Mouse (Mus musculus) liver, postnatal 0 days (tissue): ENCODE measurements at regions not wholly inside any gene's neighbourhood (a gene's known extent, or its start where the extent isn't known, plus 50 kb on each side); places are given as distances from the start of the nearest gene placed in this dataset.

Experiments used
- CTCF ChIP-seq: sonication (generic); IDR thresholded peaks from 2 replicates; pipeline ENCODE4 v1.5.1; 2016; ENCODE audit warnings: antibody characterized with exemption, low read depth
- EP300 ChIP-seq: IDR thresholded peaks from 2 replicates; pipeline ENCODE4 v1.6.1; 2016; ENCODE audit warnings: antibody characterized with exemption, low read depth, mild to moderate bottlenecking

- TF ChIP-seq CTCF (no peak), EP300 (no peak)
Measured at GRCm38 (mm10) chr13:48376405-48376804, 115.4 kb downstream of the Id4 start.
